In genomic region chr4:63203874-63204273, GRCm38 (mm10) we compare ENCODE assay signal across 25 mouse cellular contexts. TPM values are rescaled to one million over a fixed set of nuclear protein-coding genes. Genes with fewer than 3 reads are reported as not detected.
DNase-seq lines count a peak whose midpoint lies in the region; ATAC-seq lines count a peak whose summit lies in the region.
"Had no signal": no experiment of that assay in that cellular context is flagged by ENCODE, and none has a peak within 500 bp of the region (broad histone marks: within the 10 kb centered on the region; RNA-seq: fewer than 3 reads in every experiment).

No protein-coding gene starts in this region.

- H3K9me3 ChIP-seq in midbrain, embryonic 11.5 days (ENCODE audit: control insufficient read depth, low read length): no peaks in the 10 kb centered on the region
- H3K9me3 ChIP-seq in midbrain, embryonic 15.5 days: no peaks in the 10 kb centered on the region
- H3K9me3 ChIP-seq: embryonic facial prominence, embryonic 10.5 days; embryonic facial prominence, embryonic 12.5 days; forebrain, embryonic 13.5 days; forebrain, embryonic 15.5 days had no signal

- no peak for ATAC-seq in midbrain, embryonic 11.5 days (ENCODE audit: low FRiP score)
- ATAC-seq in midbrain, embryonic 15.5 days (replicated peaks): no peak
- ATAC-seq: activated CD4-positive, CD25-positive, alpha-beta regulatory T cell, adult 4 months; CD4-positive, CD25-positive, alpha-beta regulatory T cell, adult 4 months; forebrain, embryonic 13.5 days; forebrain, embryonic 15.5 days; forebrain, postnatal 0 days; Patski had no signal

- H3K36me3 ChIP-seq in midbrain, embryonic 11.5 days (ENCODE audit: control insufficient read depth, insufficient read depth, low read length): no peaks in the 10 kb centered on the region
- H3K36me3 ChIP-seq in midbrain, embryonic 15.5 days (replicated peaks): no peaks in the 10 kb centered on the region
- H3K36me3 ChIP-seq: embryonic facial prominence, embryonic 10.5 days; embryonic facial prominence, embryonic 12.5 days; forebrain, embryonic 15.5 days; G1E had no signal

- 94% methylated on average over 7 of the region's 7 CpGs for WGBS in midbrain, embryonic 11.5 days
- 88% methylated on average over 7 of the region's 7 CpGs for WGBS in midbrain, embryonic 15.5 days

- H3K27ac ChIP-seq in midbrain, embryonic 11.5 days (ENCODE audit: low read depth, low read length): no peak overlapping the region
- H3K27ac ChIP-seq in midbrain, embryonic 15.5 days: no peak overlapping the region
- peak overlapping the region; percentile 95 for H3K27ac ChIP-seq in brown adipose tissue, adult 24 weeks (replicated peaks; ENCODE audit: low read depth, low read length)
- H3K27ac ChIP-seq: embryonic facial prominence, embryonic 10.5 days; embryonic facial prominence, embryonic 12.5 days; forebrain, embryonic 13.5 days; forebrain, embryonic 15.5 days had no signal

- DNase-seq in adrenal gland, postnatal 10 days: peak; percentile 55
- DNase-seq in adrenal gland, postnatal 25 days: no peak
- peak; percentile 49 for DNase-seq in midbrain, embryonic 11.5 days (ENCODE audit: low spot score, missing footprints)
- no peak for DNase-seq in B cell, adult 2 months
- DNase-seq: adrenal gland, postnatal 36 days; cerebellum, adult 11-12 months; cerebellum, adult 2 months; cerebellum, adult 9-10 months; cerebellum, postnatal 10 days; cerebellum, postnatal 25 days; forebrain, postnatal 0 days had no signal

- H3K27me3 ChIP-seq in midbrain, embryonic 11.5 days (ENCODE audit: control insufficient read depth, insufficient read depth, low read length): no peaks in the 10 kb centered on the region
- no peaks in the 10 kb centered on the region for H3K27me3 ChIP-seq in midbrain, embryonic 15.5 days (replicated peaks)
- H3K27me3 ChIP-seq: embryonic facial prominence, embryonic 12.5 days; forebrain, embryonic 13.5 days; forebrain, embryonic 15.5 days; Patski had no signal

- no peaks in the 10 kb centered on the region for H3K4me1 ChIP-seq in midbrain, embryonic 11.5 days (ENCODE audit: control insufficient read depth, insufficient read depth, low read length)
- no peaks in the 10 kb centered on the region for H3K4me1 ChIP-seq in midbrain, embryonic 15.5 days
- H3K4me1 ChIP-seq in brown adipose tissue, adult 24 weeks (ENCODE audit: control insufficient read depth, insufficient read depth, insufficient read length, low read length): peaks cover 20% of the 10 kb centered on the region
- H3K4me1 ChIP-seq: forebrain, embryonic 13.5 days; forebrain, embryonic 15.5 days had no signal

- H3K9ac ChIP-seq in midbrain, embryonic 11.5 days (ENCODE audit: low read length): no peak overlapping the region
- no peak overlapping the region for H3K9ac ChIP-seq in midbrain, embryonic 15.5 days
- H3K9ac ChIP-seq: embryonic facial prominence, embryonic 12.5 days; forebrain, embryonic 13.5 days; forebrain, embryonic 15.5 days; forebrain, postnatal 0 days had no signal

- no peak overlapping the region for H3K4me3 ChIP-seq in midbrain, embryonic 11.5 days (ENCODE audit: low read depth, low read length)
- H3K4me3 ChIP-seq in midbrain, embryonic 15.5 days: no peak overlapping the region
- H3K4me3 ChIP-seq in brown adipose tissue, adult 24 weeks (ENCODE audit: insufficient read depth, low read depth, low read length): peak overlapping the region; percentile 37
- H3K4me3 ChIP-seq: embryonic facial prominence, embryonic 10.5 days; embryonic facial prominence, embryonic 12.5 days; forebrain, embryonic 13.5 days; forebrain, embryonic 15.5 days had no signal

- H3K4me2 ChIP-seq in midbrain, embryonic 11.5 days: no peak overlapping the region
- H3K4me2 ChIP-seq in midbrain, embryonic 15.5 days: no peak overlapping the region
- H3K4me2 ChIP-seq: embryonic facial prominence, embryonic 12.5 days; forebrain, embryonic 13.5 days; forebrain, embryonic 15.5 days had no signal

RNA-seq across cellular contexts. Expression of gene Col27a1, which starts 9.9 kb away (rescaled TPM):
- 10 to 100 TPM; 11.4 to 15.2 TPM for total RNA-seq in adrenal gland, postnatal 10 days (2021)
- 9.3 and 11.7 TPM in 2 replicates for total RNA-seq in adrenal gland, postnatal 25 days (2021)
- 1.9 and 2.3 TPM in 2 replicates for polyA plus RNA-seq in midbrain, embryonic 11.5 days (2014; fragmentation: Nextera tagmentation; extraction: Ambion mirVana)
- 2.2 and 3.1 TPM in 2 replicates for polyA plus RNA-seq in midbrain, embryonic 15.5 days (2015; fragmentation: Nextera tagmentation; extraction: Ambion mirVana)
- polyA plus RNA-seq in brown adipose tissue, adult 24 weeks (2012; ENCODE audit: insufficient read depth, insufficient read length, missing spikeins): 11.7 and 14.9 TPM in 2 replicates
- polyA plus RNA-seq: G1E had no signal

RNA-seq across cellular contexts. Expression of gene Kif12, which starts 31.9 kb away (rescaled TPM):
- under 1 TPM in 1 of 2 experiments, not detected in 1; 0.45 TPM for total RNA-seq in adrenal gland, postnatal 10 days (2021)
- not detected in 2 replicates for total RNA-seq in adrenal gland, postnatal 25 days (2021)
- not detected in 2 replicates for polyA plus RNA-seq in midbrain, embryonic 11.5 days (2014; fragmentation: Nextera tagmentation; extraction: Ambion mirVana)
- polyA plus RNA-seq in midbrain, embryonic 15.5 days (2015; fragmentation: Nextera tagmentation; extraction: Ambion mirVana): 0.06 and 0.14 TPM in 2 replicates
- polyA plus RNA-seq in brown adipose tissue, adult 24 weeks (2012; ENCODE audit: insufficient read depth, insufficient read length, missing spikeins): not detected in 2 replicates
- total RNA-seq: adrenal gland, postnatal 36 days; CH12.LX; G1E had no signal
- polyA plus RNA-seq: activated CD4-positive, CD25-positive, alpha-beta regulatory T cell, adult 4 months; CD4-positive, CD25-positive, alpha-beta regulatory T cell, adult 4 months; cerebellum, adult 2 months; cortical plate, adult 2 months; embryonic facial prominence, embryonic 10.5 days; embryonic facial prominence, embryonic 14.5 days; forebrain, embryonic 11.5 days; forebrain, embryonic 13.5 days; forebrain, embryonic 15.5 days; forebrain, postnatal 0 days; G1E had no signal

RNA-seq across cellular contexts. Expression of gene Ambp, which starts 49.3 kb away (rescaled TPM):
- total RNA-seq in adrenal gland, postnatal 10 days (2021): 100 to 1,000 TPM; 247 to 625 TPM
- total RNA-seq in adrenal gland, postnatal 25 days (2021): 13.7 TPM in 1 of 2 replicates, not detected in the other
- not detected in 2 replicates for polyA plus RNA-seq in midbrain, embryonic 11.5 days (2014; fragmentation: Nextera tagmentation; extraction: Ambion mirVana)
- 0.26 and 2.8 TPM in 2 replicates for polyA plus RNA-seq in midbrain, embryonic 15.5 days (2015; fragmentation: Nextera tagmentation; extraction: Ambion mirVana)
- 2.2 TPM in 1 of 2 replicates, not detected in the other for polyA plus RNA-seq in brown adipose tissue, adult 24 weeks (2012; ENCODE audit: insufficient read depth, insufficient read length, missing spikeins)
- total RNA-seq: CH12.LX; forebrain, postnatal 0 days; G1E had no signal
- polyA plus RNA-seq: activated CD4-positive, CD25-positive, alpha-beta regulatory T cell, adult 4 months; CD4-positive, CD25-positive, alpha-beta regulatory T cell, adult 4 months; cerebellum, adult 2 months; cortical plate, adult 2 months; embryonic facial prominence, embryonic 10.5 days; forebrain, embryonic 11.5 days; forebrain, embryonic 15.5 days; forebrain, postnatal 0 days; G1E had no signal

Comparison
In these comparisons a context has a peak if more than half of its experiments do, and no peak if none do; other contexts are left out.
1. DNase-seq: peak in adrenal gland, postnatal 10 days (single experiment) and midbrain, embryonic 11.5 days (single experiment); none in adrenal gland, postnatal 25 days (single experiment) and B cell, adult 2 months (0 of 2).